Mouse (Mus musculus): ENCODE results near the gene Rrp15. TPM values are rescaled to one million over a fixed set of nuclear protein-coding genes. Genes with fewer than 3 reads are reported as not detected.

The Rrp15 gene
- polyA plus RNA-seq (2012; rRNA removed; ENCODE audit: low replicate concordance): 2.3 and 3.0 TPM in 2 replicates

DNA sequence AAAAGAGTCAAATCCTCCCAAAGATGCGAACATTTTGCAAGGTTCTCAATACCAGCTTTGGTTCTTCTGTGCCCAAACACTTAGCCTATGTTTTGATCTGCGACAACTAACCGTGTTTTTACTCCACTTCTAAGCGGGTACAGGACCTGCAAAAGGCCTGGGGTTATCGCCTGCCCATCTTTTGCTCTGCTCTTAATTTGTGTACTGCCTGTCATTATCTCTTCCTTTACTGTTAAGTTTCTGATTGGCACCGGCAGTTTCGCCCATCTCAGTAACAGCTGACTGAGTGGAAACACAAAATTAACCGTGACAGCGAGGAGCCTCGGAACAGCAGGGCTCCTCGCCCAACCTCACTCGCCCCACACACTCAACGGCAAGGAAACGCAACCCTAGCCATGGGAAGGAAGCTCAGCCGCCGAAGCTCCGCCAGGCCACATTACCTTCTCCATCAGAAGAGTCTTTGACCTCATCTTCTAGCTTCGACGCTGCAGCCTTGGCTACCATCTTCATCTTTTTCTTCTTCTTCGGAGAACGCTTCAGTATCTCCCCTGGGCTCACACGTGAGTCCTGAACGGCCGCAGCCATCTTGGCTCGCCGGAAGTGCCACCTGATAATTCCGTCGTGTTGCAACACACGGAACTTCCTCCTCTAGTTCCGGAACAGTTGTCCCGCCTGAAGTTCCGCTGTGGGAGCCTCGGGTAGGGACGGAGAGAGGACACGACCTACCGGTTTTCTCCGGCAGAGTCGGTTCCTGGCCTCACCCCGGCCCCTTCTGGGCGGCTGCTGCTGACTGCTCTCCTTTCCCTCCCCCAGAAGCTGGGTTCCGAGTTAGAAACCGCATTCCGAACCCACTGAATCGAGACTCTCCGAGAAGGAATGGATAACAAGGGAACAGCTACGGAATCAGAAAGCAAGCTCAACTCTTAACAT, at the start of gene Rrp15:
TSS of gene Rrp15 (minus strand) at position 635 of the 930 bp plus-strand sequence.

DNA sequence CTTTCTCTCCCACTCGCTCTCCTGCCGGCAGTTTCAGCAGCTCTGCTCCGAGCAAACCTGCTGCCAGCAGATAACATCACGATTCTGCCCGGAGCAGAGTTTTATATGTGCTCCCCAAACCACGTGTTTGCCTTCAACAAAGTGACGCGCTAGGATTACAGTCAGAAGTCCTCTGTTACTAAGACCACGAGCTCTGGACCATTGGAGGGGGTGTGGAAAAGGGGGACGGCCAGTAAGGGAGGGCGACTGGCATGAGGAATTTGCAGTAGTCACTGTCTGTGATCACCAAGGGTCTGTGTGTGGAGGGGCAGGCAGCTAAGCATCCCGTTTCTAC, 43.3 kb downstream of the Rrp15 start, which contains the start of gene Tgfb2:
TSS of gene Tgfb2 (minus strand) at position 75 of the 334 bp plus-strand sequence.

Other genes with a start within 250 kb of the Rrp15 start
- 1.1 and 1.4 TPM in 2 replicates for gene Tgfb2, start 43.4 kb downstream of the Rrp15 start, polyA plus RNA-seq (2012; rRNA removed; ENCODE audit: low replicate concordance)
- gene D1Pas1, start 218.1 kb upstream of the Rrp15 start, polyA plus RNA-seq (2012; rRNA removed; ENCODE audit: low replicate concordance): not detected in 2 replicates

All from mammary gland, adult 2 months (tissue).